Mouse (Mus musculus) midbrain, embryonic 12.5 days (tissue): ENCODE data around the gene Cnbp. TPM values are rescaled to one million over a fixed set of nuclear protein-coding genes. Genes with fewer than 3 reads are reported as not detected.

Source experiments
- ATAC-seq: fragments of 200-750 bp; cut with Nextera tagmentation; 2 replicates; pipeline ENCODE4 v1.8.0; 2017; ENCODE audit warnings: low read depth, moderate TSS enrichment, moderate library complexity; ENCODE audit not compliant: low FRiP score
- H3K27ac ChIP-seq: fragments of 300-500 bp; sonication (generic); replicated peaks from 2 replicates; pipeline ENCODE4 v1.5.1; 2016; ENCODE audit warnings: mild to moderate bottlenecking
- H3K27me3 ChIP-seq: fragments of 300-500 bp; sonication (generic); 2 replicates; pipeline ENCODE4 v1.6.1; 2016; ENCODE audit warnings: mild to moderate bottlenecking
- H3K36me3 ChIP-seq: fragments of 300-500 bp; sonication (generic); 2 replicates; pipeline ENCODE4 v1.6.1; 2016
- H3K4me1 ChIP-seq: fragments of 300-500 bp; sonication (generic); 2 replicates; pipeline ENCODE4 v1.6.1; 2016
- H3K4me2 ChIP-seq: fragments of 300-500 bp; sonication (generic); replicated peaks from 2 replicates; pipeline ENCODE4 v1.6.1; 2016; ENCODE audit warnings: mild to moderate bottlenecking, moderate library complexity
- H3K4me3 ChIP-seq: fragments of 300-500 bp; sonication (generic); 2 replicates; pipeline ENCODE4 v1.5.1; 2016; ENCODE audit warnings: mild to moderate bottlenecking
- H3K9ac ChIP-seq: fragments of 300-500 bp; sonication (generic); replicated peaks from 2 replicates; pipeline ENCODE4 v1.6.1; 2016; ENCODE audit warnings: mild to moderate bottlenecking, moderate library complexity
- H3K9me3 ChIP-seq: fragments of 300-500 bp; sonication (generic); 2 replicates; pipeline ENCODE4 v1.6.1; 2016; ENCODE audit warnings: mild to moderate bottlenecking
- WGBS: fragments of 180-500 bp; shearing (Covaris S2); methylation state at CpG from one replicate; pipeline ENCODE4 v1.1.7; 2016; 5-methylcytosine and 5-hydroxymethylcytosine counted together
- polyA plus RNA-seq: library from polyadenylated mRNA; unstranded; fragments of >200 nt; fragmentation: Nextera tagmentation; extraction: Ambion mirVana; gene quantifications from 2 replicates; pipeline ENCODE4 v1.2.1, GENCODE M21; 2016

The Cnbp gene
- polyA plus RNA-seq, 1 experiment from 2014 or later = 949 TPM

DNA sequence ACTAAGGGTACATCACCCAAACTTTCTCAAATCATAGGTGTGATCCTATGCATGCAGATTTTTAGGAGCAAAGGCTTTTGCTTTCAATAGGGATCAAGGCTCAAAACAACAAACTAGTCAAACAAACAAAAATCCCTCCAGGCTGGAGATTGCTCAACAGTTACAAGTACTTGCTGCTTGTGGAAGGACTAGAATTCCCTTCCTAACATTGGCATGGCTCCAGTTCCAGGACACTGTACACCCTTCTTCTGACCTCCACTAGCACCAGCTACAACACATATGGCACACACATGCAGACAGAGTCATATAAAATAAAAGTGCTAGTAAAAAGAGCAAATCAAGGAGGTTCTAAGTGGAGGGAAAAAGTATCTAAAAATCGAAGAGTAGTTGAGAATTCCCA lies 4.1 kb downstream of the Cnbp start:
- ATAC-seq = no peak

DNA sequence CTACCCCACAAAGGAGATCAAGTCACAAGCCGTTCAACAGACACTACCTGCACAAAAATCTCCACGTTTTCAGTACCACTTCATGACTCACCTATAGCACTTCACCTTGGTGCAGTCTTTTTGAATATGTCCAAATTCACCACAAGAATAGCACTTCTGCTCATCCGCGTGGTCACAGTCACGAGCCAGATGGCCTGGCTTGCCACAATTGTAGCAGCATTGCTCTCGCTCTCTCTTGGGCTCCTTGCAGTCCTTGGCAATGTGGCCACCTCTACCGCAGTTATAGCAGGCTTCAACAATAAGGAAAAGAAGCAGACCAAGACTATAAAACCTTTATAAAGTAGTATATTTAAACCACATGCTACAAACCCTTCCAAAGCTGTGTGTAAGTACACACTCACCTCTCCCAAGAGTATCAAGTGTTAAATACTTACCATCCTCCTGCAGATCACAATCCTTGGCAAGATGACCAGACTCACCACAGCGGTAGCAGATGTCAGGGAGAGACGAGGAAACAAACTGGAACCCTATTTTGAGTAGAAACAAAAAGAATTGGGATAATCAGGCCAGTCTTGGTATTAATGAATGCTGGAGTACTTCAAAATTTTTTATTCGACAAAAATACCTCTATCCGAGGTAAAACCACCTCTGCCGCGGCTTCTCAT lies 5.7 kb downstream of the Cnbp start:
- H3K4me2 ChIP-seq = no peak overlapping the region
- peaks cover 45% of the 10 kb centered on the region for H3K36me3 ChIP-seq
- no peak overlapping the region for H3K4me3 ChIP-seq
- H3K9me3 ChIP-seq = no peaks in the 10 kb centered on the region
- peaks cover 22% of the 10 kb centered on the region for H3K4me1 ChIP-seq
- WGBS = 91% methylated on average over 13 of the region's 13 CpGs
- no peak overlapping the region for H3K27ac ChIP-seq
- no peak overlapping the region for H3K9ac ChIP-seq
- no peaks in the 10 kb centered on the region for H3K27me3 ChIP-seq
- ATAC-seq = no peak

More for the DNA sequence above, 4.1 kb downstream of the Cnbp start:
- Histone ChIP-seq H3K9ac (0 out of 2 replicates have a peak overlapping the region, but pooled peaks have one; percentile 2), H3K4me1 (peaks cover 24% of the 10 kb centered on the region), H3K27ac (no peak overlapping the region), H3K4me2 (no peak overlapping the region), H3K36me3 (peaks cover 42% of the 10 kb centered on the region), H3K4me3 (no peak overlapping the region), H3K9me3 (no peaks in the 10 kb centered on the region), H3K27me3 (no peaks in the 10 kb centered on the region)
- 81% methylated on average over 1 of the region's 1 CpGs for WGBS

- Histone ChIP-seq H3K27me3 (no peaks in the 10 kb centered on the region), H3K27ac (no peak overlapping the region), H3K4me2 (no peak overlapping the region), H3K9me3 (no peaks in the 10 kb centered on the region), H3K9ac (no peak overlapping the region), H3K4me3 (no peak overlapping the region), H3K4me1 (peaks cover 13% of the 10 kb centered on the region), H3K36me3 (peaks cover 39% of the 10 kb centered on the region)
- ATAC-seq = no peak
- WGBS = 21% methylated on average over 1 of the region's 1 CpGs
These were observed 8.7 kb downstream of the Cnbp start for GRCm38 (mm10) chr6:87842254-87842653.

DNA sequence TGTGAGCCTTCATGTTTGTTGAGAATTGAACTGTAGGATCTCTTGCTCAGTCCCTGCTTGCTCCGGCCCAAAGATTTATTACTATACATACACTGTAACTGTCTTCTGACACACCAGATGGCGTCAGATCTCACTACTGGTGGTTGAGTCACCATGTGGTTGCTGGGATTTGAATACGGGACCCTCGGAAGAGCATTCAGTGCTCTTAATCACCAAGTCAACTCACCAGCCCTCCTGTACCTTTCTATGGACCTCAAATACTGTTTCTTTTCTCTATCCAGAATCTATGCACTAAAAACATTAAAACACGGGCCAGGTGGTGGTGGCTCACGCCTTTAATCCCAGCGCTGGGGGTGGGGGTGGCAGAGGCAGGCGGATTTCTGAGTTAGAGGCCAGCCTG lies 9.3 kb downstream of the Cnbp start:
- no peak overlapping the region for H3K4me2 ChIP-seq
- H3K9me3 ChIP-seq = no peaks in the 10 kb centered on the region
- peaks cover 39% of the 10 kb centered on the region for H3K36me3 ChIP-seq
- H3K4me3 ChIP-seq = no peak overlapping the region
- no peak for ATAC-seq
- H3K9ac ChIP-seq = no peak overlapping the region
- H3K27me3 ChIP-seq = no peaks in the 10 kb centered on the region
- no peak overlapping the region for H3K27ac ChIP-seq
- peaks cover 13% of the 10 kb centered on the region for H3K4me1 ChIP-seq
- WGBS = 85% methylated on average over 8 of the region's 8 CpGs

- Histone ChIP-seq H3K36me3 (peaks cover 36% of the 10 kb centered on the region), H3K4me3 (no peak overlapping the region), H3K4me2 (no peak overlapping the region), H3K27me3 (no peaks in the 10 kb centered on the region), H3K4me1 (peaks cover 13% of the 10 kb centered on the region), H3K27ac (peak overlapping the region; percentile 3; the same call in 1 of the 2 replicates), H3K9ac (no peak overlapping the region), H3K9me3 (no peaks in the 10 kb centered on the region)
- WGBS = 70% methylated on average over 11 of the region's 11 CpGs
- ATAC-seq = no peak
These were observed 11.0 kb downstream of the Cnbp start for GRCm38 (mm10) chr6:87839797-87840341.

DNA sequence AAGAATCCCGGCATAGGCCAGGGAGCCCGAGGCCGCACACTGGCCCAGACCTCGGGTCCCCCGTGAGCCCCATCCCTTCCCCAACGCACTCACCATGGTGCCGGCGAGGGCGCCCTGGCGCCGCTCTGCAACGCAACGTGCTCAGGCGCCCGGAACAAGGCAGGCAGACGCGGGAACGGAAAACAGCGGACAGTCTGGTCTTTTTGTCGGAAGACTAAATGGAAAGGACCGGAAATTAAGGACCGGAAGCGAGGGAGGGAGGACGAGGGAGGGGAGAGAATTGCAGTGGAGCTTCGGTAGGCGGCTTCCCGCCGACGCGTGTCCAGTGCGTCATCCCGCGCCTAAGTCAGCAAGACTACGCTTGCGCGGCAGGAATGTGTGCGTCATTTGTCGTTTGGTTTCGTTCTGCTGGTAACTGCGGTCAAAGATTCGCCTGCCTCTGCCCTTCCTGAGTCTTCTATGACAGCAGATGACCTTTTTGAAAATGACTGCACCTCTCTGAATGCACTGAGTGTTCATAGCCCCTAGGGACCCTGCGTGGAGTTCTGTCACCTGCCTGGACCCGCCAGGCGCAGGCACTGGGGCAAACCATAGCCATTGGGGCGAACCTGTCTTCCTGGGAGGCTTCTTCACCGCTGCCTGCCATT lies 12.2 kb downstream of the Cnbp start, which contains the start of gene Isy1:
TSS of gene Isy1 (minus strand) at position 248 of the 647 bp plus-strand sequence.
- ATAC-seq = peak; percentile 96
- Histone ChIP-seq H3K4me3 (peak within 1 kb of the TSS; percentile 74), H3K9ac (peak within 1 kb of the TSS; percentile 74), H3K27ac (peak within 1 kb of the TSS; percentile 90), H3K36me3 (peaks cover 35% of the 10 kb centered on the region), H3K4me2 (peak within 1 kb of the TSS; percentile 81), H3K27me3 (no peaks in the 10 kb centered on the region), H3K9me3 (no peaks in the 10 kb centered on the region), H3K4me1 (peaks cover 13% of the 10 kb centered on the region)
- under 1% methylated on average over 46 of the region's 46 CpGs for WGBS

- Histone ChIP-seq H3K27me3 (no peaks in the 10 kb centered on the region), H3K4me1 (peaks cover 13% of the 10 kb centered on the region), H3K4me3 (no peak within 1 kb of the TSS), H3K36me3 (peaks cover 37% of the 10 kb centered on the region), H3K27ac (no peak within 1 kb of the TSS), H3K4me2 (no peak within 1 kb of the TSS), H3K9ac (no peak within 1 kb of the TSS), H3K9me3 (no peaks in the 10 kb centered on the region)
- ATAC-seq = no peak
- WGBS = 94% methylated on average over 7 of the region's 7 CpGs
These were observed 15.2 kb downstream of the Cnbp start, which contains the start of gene Gm45140 for GRCm38 (mm10) chr6:87835695-87836094. Gene Gm45140 (minus strand): TSS chr6:87835795.

DNA sequence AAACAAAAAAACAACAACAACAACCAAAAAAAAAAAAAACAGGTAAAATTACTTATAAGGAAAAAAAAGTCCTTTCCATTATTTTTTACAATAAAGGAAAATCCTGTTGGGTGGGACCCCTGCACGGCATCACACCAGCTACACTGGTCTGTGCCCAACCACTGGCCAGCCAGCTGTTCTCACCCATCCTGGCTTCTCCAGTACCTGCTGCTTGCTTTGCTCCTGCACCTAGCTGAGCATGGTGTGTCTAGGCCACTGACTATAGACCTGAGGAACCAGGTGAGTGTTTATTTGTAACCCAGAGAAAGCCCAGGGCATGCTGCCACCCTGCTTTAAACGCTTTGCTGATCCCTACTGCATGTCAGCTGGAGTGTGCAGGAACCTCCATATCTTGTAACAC lies 30.5 kb downstream of the Cnbp start:
- no peak for ATAC-seq
- Histone ChIP-seq H3K9ac (no peak overlapping the region), H3K4me3 (no peak overlapping the region), H3K27me3 (no peaks in the 10 kb centered on the region), H3K9me3 (no peaks in the 10 kb centered on the region), H3K36me3 (peaks cover 97% of the 10 kb centered on the region), H3K27ac (no peak overlapping the region), H3K4me2 (no peak overlapping the region), H3K4me1 (no peaks in the 10 kb centered on the region)
- WGBS = 94% methylated on average over 2 of the region's 2 CpGs

DNA sequence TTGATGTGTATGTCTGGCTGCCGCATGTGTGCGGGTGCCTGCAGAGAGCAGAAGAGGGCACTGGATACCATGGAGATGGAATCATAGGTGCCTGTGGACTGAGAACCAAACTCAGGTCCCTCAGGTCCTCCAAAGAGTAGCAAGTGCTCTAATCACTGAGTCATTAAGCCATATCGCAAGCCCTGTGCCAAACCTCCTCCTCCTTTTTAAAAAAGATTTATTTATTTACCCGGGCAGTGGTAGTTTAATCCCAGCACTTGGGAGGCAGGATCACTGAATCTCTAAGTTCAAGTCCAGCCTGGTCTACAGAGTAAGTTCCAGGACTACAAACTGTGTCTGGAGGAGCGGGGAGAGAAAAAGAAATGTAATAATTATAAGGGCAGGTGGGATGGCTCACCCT lies 36.4 kb downstream of the Cnbp start:
- no peaks in the 10 kb centered on the region for H3K9me3 ChIP-seq
- no peak overlapping the region for H3K4me3 ChIP-seq
- peaks cover 21% of the 10 kb centered on the region for H3K4me1 ChIP-seq
- WGBS = 95% methylated on average over 5 of the region's 5 CpGs
- no peak overlapping the region for H3K27ac ChIP-seq
- peaks cover 7% of the 10 kb centered on the region; the same call in 1 of the 2 replicates for H3K27me3 ChIP-seq
- ATAC-seq = no peak
- H3K9ac ChIP-seq = no peak overlapping the region
- peaks cover 58% of the 10 kb centered on the region for H3K36me3 ChIP-seq
- H3K4me2 ChIP-seq = no peak overlapping the region

DNA sequence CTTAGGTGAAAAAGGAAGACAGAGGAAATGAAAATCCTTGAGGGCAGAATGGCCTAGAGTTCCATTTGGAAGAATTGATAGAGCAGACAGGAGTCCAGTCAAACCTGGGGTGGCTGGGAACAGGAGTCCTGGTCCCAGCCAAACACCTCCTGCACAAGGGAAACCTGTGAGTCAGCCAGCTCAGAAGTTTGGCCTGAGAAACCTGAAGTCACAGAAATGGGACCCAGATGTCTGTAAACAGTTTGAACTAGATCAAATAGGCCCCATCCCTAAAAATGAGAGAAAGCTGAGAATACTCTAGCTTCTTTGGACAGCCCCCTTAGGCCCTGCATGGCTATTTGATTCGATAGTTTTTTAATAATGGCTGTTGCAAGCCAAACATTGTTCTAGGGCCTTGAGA lies 38.2 kb downstream of the Cnbp start:
- Histone ChIP-seq H3K4me2 (peak overlapping the region; percentile 96), H3K4me3 (peak overlapping the region; percentile 71; the same call in 1 of the 2 replicates), H3K4me1 (peaks cover 21% of the 10 kb centered on the region), H3K9ac (peak overlapping the region; percentile 78; the same call in 1 of the 2 replicates), H3K9me3 (no peaks in the 10 kb centered on the region), H3K36me3 (peaks cover 43% of the 10 kb centered on the region), H3K27me3 (peaks cover 8% of the 10 kb centered on the region; the same call in 1 of the 2 replicates), H3K27ac (no peak overlapping the region)
- whole genome bisulfite sequencing = 84% methylated on average over 1 of the region's 1 CpGs
- ATAC-seq = no peak

GRCm38 (mm10) chr6:87811675-87812338 lies 39.1 kb downstream of the Cnbp start, which contains the start of gene Rab43:
Gene Rab43 (minus strand): TSS chr6:87812164.
- Histone ChIP-seq H3K9me3 (no peaks in the 10 kb centered on the region), H3K4me3 (peak within 1 kb of the TSS; percentile 71), H3K4me1 (peaks cover 21% of the 10 kb centered on the region), H3K27me3 (peaks cover 8% of the 10 kb centered on the region; the same call in 1 of the 2 replicates), H3K9ac (peak within 1 kb of the TSS; percentile 78), H3K36me3 (peaks cover 34% of the 10 kb centered on the region), H3K4me2 (peak within 1 kb of the TSS; percentile 96), H3K27ac (peak within 1 kb of the TSS; percentile 60)
- peak; percentile 96 for ATAC-seq
- WGBS = 1% methylated on average over 53 of the region's 56 CpGs
